ENCODE assay signal across 22 mouse cellular contexts in the genomic region with DNA sequence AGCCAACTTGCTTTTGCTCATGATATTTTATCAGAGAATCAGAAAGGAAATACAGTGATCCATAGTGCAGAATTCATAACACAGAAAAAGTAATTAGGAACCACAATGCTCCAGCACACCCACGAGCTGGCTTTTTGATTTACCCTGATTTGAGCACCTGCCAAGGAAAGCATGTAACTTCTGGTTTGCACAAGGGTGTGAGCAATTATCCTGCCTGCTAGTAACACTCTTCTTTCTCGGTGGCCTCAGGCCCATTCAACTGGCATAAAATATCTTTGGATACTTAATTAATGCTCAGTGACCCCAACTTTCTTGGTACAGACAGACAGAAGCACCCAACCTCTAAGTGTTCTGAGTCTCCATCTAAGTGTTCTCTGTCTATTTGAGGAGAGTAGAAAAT. TPM values are rescaled to one million over a fixed set of nuclear protein-coding genes. Genes with fewer than 3 reads are reported as not detected.
DNase-seq lines count a peak whose midpoint lies in the region; ATAC-seq and TF ChIP-seq lines count a peak whose summit lies in the region.
"Had no signal": no experiment of that assay in that cellular context is flagged by ENCODE, and none has a peak within 500 bp of the region (broad histone marks: within the 10 kb centered on the region; RNA-seq: fewer than 3 reads in every experiment).

No protein-coding gene starts in this region.

- 0 out of 2 replicates have a peak, but pooled peaks have one; percentile 6 for ATAC-seq in frontal cortex, adult (ENCODE audit: low TSS enrichment)
- no peak for ATAC-seq in midbrain, embryonic 14.5 days (ENCODE audit: low FRiP score, low TSS enrichment)

- no peak for TF ChIP-seq CTCF in layer of hippocampus, adult 2 months (conservative IDR thresholded peaks at IDR 0.05)

- H3K36me3 ChIP-seq in midbrain, embryonic 14.5 days (ENCODE audit: control insufficient read depth, insufficient read depth, low read length) = no peaks in the 10 kb centered on the region
- H3K36me3 ChIP-seq: embryonic facial prominence, embryonic 15.5 days; forebrain, embryonic 10.5 days; heart, embryonic 15.5 days; hindbrain, embryonic 10.5 days had no signal

- no peak overlapping the region for H3K4me2 ChIP-seq in midbrain, embryonic 14.5 days (ENCODE audit: low read length)
- H3K4me2 ChIP-seq: embryonic facial prominence, embryonic 15.5 days; heart, embryonic 11.5 days; heart, embryonic 15.5 days; hindbrain, embryonic 14.5 days had no signal

- intact Hi-C loops in heart, postnatal 14 days (cut with DNase I) = no loop called here

- no peak for DNase-seq in frontal cortex, postnatal 36 days (ENCODE audit: low spot score in 2 of 2)
- DNase-seq in brain, adult 2 months (ENCODE audit: low read depth, low spot score) = peak; percentile 59
- DNase-seq in layer of hippocampus, adult 2 months (ENCODE audit: low spot score in 2 of 2) = peak in 1 of 2 experiments; percentile 22
- DNase-seq in layer of hippocampus, postnatal 36 days = peak; percentile 11 to 26
- DNase-seq in cerebellum, postnatal 4 days (ENCODE audit: low spot score in 2 of 2) = no peak
- DNase-seq in midbrain, embryonic 14.5 days = no peak
- no peak for DNase-seq in heart, postnatal 14 days
- DNase-seq: adrenal gland, adult 8-10 months; adrenal gland, postnatal 36 days; cerebellum, adult 11-12 months; gastrocnemius, postnatal 10 days; heart, adult 2 months had no signal

- H3K27ac ChIP-seq in layer of hippocampus, adult 2 months = peak overlapping the region; percentile 88
- no peak overlapping the region for H3K27ac ChIP-seq in midbrain, embryonic 14.5 days (replicated peaks; ENCODE audit: low read depth, low read length)
- H3K27ac ChIP-seq: embryonic facial prominence, embryonic 15.5 days; forebrain, embryonic 10.5 days; heart, adult 2 months; heart, embryonic 15.5 days; hindbrain, embryonic 10.5 days; hindbrain, embryonic 14.5 days had no signal

- no peaks in the 10 kb centered on the region for H3K9me3 ChIP-seq in midbrain, embryonic 14.5 days (ENCODE audit: control insufficient read depth, low read length)
- H3K9me3 ChIP-seq: embryonic facial prominence, embryonic 15.5 days; forebrain, embryonic 10.5 days; heart, embryonic 15.5 days; hindbrain, embryonic 10.5 days had no signal

- H3K27me3 ChIP-seq in midbrain, embryonic 14.5 days (ENCODE audit: control insufficient read depth, insufficient read depth, low read length) = no peaks in the 10 kb centered on the region
- H3K27me3 ChIP-seq: embryonic facial prominence, embryonic 15.5 days; heart, embryonic 15.5 days had no signal

- no peak overlapping the region for H3K9ac ChIP-seq in midbrain, embryonic 14.5 days (replicated peaks; ENCODE audit: low read length)
- H3K9ac ChIP-seq: embryonic facial prominence, embryonic 15.5 days; heart, embryonic 15.5 days; hindbrain, embryonic 14.5 days had no signal

- no peaks in the 10 kb centered on the region for H3K4me1 ChIP-seq in midbrain, embryonic 14.5 days (ENCODE audit: control insufficient read depth, insufficient read depth, low read length)
- H3K4me1 ChIP-seq: embryonic facial prominence, embryonic 15.5 days; heart, embryonic 15.5 days had no signal

- 85% methylated on average over 2 of the region's 2 CpGs for WGBS in midbrain, embryonic 14.5 days

- H3K4me3 ChIP-seq in layer of hippocampus, adult 2 months = no peak overlapping the region
- no peak overlapping the region for H3K4me3 ChIP-seq in midbrain, embryonic 14.5 days (replicated peaks; ENCODE audit: low read depth, low read length)
- H3K4me3 ChIP-seq: embryonic facial prominence, embryonic 15.5 days; erythroblast, embryonic 14.5 days; forebrain, embryonic 10.5 days; heart, adult 2 months; heart, embryonic 15.5 days; hindbrain, embryonic 10.5 days had no signal

RNA-seq across cellular contexts. Expression of a gene that starts 57.6 kb away (rescaled TPM):
- 100 to 1,000 TPM; 105 to 117 TPM for total RNA-seq in layer of hippocampus, adult 2 months (2021)
- 100 to 1,000 TPM; 114 TPM for total RNA-seq in layer of hippocampus, postnatal 36 days (2021)
- 37.4 and 41.7 TPM in 2 replicates for polyA plus RNA-seq in midbrain, embryonic 14.5 days (2014; fragmentation: Nextera tagmentation; extraction: Ambion mirVana)
- under 1 TPM in 1 of 2 experiments, not detected in 1; 0.07 TPM for total RNA-seq in heart, postnatal 14 days (2021)
- total RNA-seq: ES-E14; heart, adult 2 months; heart, postnatal 25 days had no signal
- polyA plus RNA-seq: erythroblast, embryonic 14.5 days had no signal

Comparison
In these comparisons a context has a peak if more than half of its experiments do, and no peak if none do; other contexts are left out.
1. DNase-seq: peak in brain, adult 2 months (single experiment) and layer of hippocampus, postnatal 36 days (2 of 2); none in frontal cortex, postnatal 36 days (0 of 2), cerebellum, postnatal 4 days (0 of 2), midbrain, embryonic 14.5 days (single experiment) and heart, postnatal 14 days (0 of 2).
2. RNA of a gene that starts 57.6 kb away (total RNA-seq): 105 to 117 TPM in layer of hippocampus, adult 2 months and 114 TPM in layer of hippocampus, postnatal 36 days; 0.07 TPM in heart, postnatal 14 days; every median in the first group is over 10 times any median in the second.